Mouse (Mus musculus): ENCODE measurements around the gene Paxbp1. TPM values are rescaled to one million over a fixed set of nuclear protein-coding genes. Genes with fewer than 3 reads are reported as not detected.

Gene Paxbp1
- total RNA-seq, 4 experiments from 2014 or later = 5.0 to 10.3 (median 6.2) TPM

GRCm38 (mm10) chr16:91001098-91001497, 43.2 kb downstream of the Paxbp1 start:
- DNase-seq (ENCODE audit: low spot score in 2 of 2) = no peak

- no peak for DNase-seq (ENCODE audit: low spot score in 2 of 2)
These were observed 44.5 kb downstream of the Paxbp1 start for GRCm38 (mm10) chr16:90999827-91000226.

- DNase-seq (ENCODE audit: low spot score in 2 of 2) = no peak
These were observed 46.5 kb downstream of the Paxbp1 start for GRCm38 (mm10) chr16:90997822-90998221.

- no peak for DNase-seq (ENCODE audit: low spot score in 2 of 2)
These were observed 47.8 kb downstream of the Paxbp1 start for GRCm38 (mm10) chr16:90996327-90997243.

GRCm38 (mm10) chr16:90995498-90995897, 48.8 kb downstream of the Paxbp1 start:
- no peak for DNase-seq (ENCODE audit: low spot score in 2 of 2)

GRCm38 (mm10) chr16:90995023-90995422, 49.3 kb downstream of the Paxbp1 start:
- no peak for DNase-seq (ENCODE audit: low spot score in 2 of 2)

GRCm38 (mm10) chr16:90989162-90989561, 55.2 kb downstream of the Paxbp1 start:
- no peak for DNase-seq (ENCODE audit: low spot score in 2 of 2)

DNA sequence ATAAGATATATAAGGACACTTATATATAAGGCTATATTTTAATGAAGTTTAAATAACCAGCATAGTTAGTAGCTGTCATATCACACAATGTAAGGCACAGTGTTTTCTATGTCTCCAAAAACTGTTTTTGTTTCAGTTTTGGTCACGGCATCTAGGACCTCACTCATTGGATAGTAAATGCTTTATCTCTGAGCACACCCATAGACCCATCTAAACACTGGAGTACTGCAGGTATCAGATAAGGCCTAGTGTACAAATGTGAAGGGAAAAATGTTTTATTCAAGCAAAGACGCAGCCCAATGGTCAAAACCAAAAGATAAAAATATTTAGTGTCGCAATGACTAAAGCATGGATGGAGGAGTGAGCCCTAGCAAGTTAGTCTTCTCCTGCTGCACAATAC, 55.7 kb downstream of the Paxbp1 start:
- no peak for DNase-seq (ENCODE audit: low spot score in 2 of 2)

GRCm38 (mm10) chr16:90988039-90988438, 56.3 kb downstream of the Paxbp1 start:
- DNase-seq (ENCODE audit: low spot score in 2 of 2) = no peak

GRCm38 (mm10) chr16:90971004-90971403, 73.3 kb downstream of the Paxbp1 start:
- DNase-seq (ENCODE audit: low spot score in 2 of 2) = no peak

- no peak for DNase-seq (ENCODE audit: low spot score in 2 of 2)
These were observed 78.1 kb downstream of the Paxbp1 start for GRCm38 (mm10) chr16:90966241-90966640.

DNA sequence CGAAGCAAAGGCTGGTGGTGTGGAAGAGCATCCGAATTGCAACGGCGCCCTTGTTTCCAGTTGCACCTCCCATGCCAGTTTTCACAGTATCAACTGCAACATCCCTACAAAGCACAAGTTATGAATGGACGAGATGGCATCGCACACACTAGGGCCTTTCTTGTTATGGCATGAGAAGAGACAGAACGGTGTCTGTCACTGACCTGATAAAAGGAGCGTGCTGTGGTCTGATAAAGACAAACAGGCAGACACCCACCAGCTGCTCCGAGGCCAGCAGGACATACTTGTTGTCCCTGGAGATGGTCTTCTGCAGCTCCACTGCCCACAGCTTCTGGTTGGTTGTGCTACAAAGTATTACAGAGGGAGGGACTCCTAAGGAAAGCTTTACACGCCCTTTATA, 80.0 kb downstream of the Paxbp1 start:
- no peak for DNase-seq (ENCODE audit: low spot score in 2 of 2)

Other genes starting within 250 kb of the Paxbp1 start
- gene Urb1, start 234.1 kb downstream of the Paxbp1 start, total RNA-seq (2022) = 1 to 10 TPM; 4.2 to 4.7 (median 4.3) TPM
- under 1 TPM in 3 of 4 experiments, not detected in 1; 0.34 to 0.56 (median 0.38) TPM for gene Eva1c, start 217.8 kb downstream of the Paxbp1 start, total RNA-seq (2022)
- 10 to 100 TPM; 33.2 to 40.7 (median 36.2) TPM for gene Cfap298, start 109.4 kb downstream of the Paxbp1 start, total RNA-seq (2022)
- 1 to 10 TPM; 6.8 to 9.8 (median 8.5) TPM for gene Synj1, start 33.2 kb downstream of the Paxbp1 start, total RNA-seq (2022)
- gene 4932438H23Rik, start 50.6 kb upstream of the Paxbp1 start, total RNA-seq (2022) = under 1 TPM in 3 of 4 experiments, not detected in 1; 0.19 to 0.39 (median 0.34) TPM
- gene Olig2, start 180.9 kb upstream of the Paxbp1 start, total RNA-seq (2022) = not detected
- gene Olig1, start 225.2 kb upstream of the Paxbp1 start, total RNA-seq (2022) = not detected